Mouse (Mus musculus) frontal cortex, postnatal 10 days (tissue): ENCODE data around the gene Pitpnm1.
A peak's percentile ranks its signal among the peaks of the same experiment; 100 is the strongest.

Source experiments
- DNase-seq, 2 experiments: peaks; one replicate each; pipeline ENCODE4 v3.0.0; 2022; ENCODE audit warnings: low spot score in 2 of 2, mixed read lengths in 1 of 2

Gene Pitpnm1

GRCm38 (mm10) chr19:4139446-4139845, 39.6 kb downstream of the Pitpnm1 start, which contains the start of gene Gpr152:
TSS of gene Gpr152 (plus strand) at chr19:4139787.
- DNase-seq: no peak

DNA sequence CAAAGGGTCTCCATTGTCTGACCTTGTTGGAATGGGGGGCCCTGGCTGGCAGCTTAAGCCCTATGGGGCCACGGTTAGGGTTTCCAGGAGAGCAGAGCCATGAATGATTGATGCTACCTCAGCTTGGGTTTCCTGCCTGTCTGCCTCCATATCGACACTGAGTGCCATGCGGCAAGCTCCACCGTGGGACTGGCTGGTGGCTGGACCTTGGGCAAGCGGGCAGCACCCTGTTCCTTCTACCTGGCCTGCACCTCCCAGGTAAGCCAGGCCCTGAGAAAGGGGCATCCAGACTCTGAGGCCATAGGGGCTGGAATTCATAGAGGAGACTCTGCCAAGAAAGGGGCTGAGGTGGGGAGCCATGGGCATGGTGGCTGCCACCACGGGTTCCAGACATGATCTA, 40.3 kb downstream of the Pitpnm1 start:
- DNase-seq: no peak

GRCm38 (mm10) chr19:4142416-4143173, 42.8 kb downstream of the Pitpnm1 start:
- no peak for DNase-seq

GRCm38 (mm10) chr19:4143759-4144268, 44.0 kb downstream of the Pitpnm1 start, which contains the start of gene Cabp4:
TSS of gene Cabp4 (minus strand) at chr19:4144033.
- DNase-seq: no peak

- DNase-seq: no peak
These were observed 45.0 kb downstream of the Pitpnm1 start for GRCm38 (mm10) chr19:4144550-4145498.

DNA sequence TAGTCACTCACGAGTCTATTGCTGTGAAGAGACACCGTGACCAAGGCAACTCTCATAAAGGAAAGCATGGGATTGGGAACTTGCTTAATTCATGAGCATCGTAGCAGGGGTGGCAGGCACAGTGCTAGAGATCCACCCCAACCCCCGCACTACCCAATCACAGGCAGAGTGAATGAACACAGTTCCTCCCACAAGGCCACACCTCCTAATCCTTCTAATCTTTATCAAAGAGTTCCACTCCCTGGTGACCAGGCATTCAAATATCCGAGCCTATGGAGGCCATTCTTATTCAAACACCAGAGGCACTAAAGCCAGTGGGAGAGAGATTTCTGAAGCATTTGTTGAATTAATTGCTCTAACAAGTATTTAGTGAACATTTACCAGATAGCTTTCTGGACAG, 46.1 kb downstream of the Pitpnm1 start:
- no peak for DNase-seq

DNA sequence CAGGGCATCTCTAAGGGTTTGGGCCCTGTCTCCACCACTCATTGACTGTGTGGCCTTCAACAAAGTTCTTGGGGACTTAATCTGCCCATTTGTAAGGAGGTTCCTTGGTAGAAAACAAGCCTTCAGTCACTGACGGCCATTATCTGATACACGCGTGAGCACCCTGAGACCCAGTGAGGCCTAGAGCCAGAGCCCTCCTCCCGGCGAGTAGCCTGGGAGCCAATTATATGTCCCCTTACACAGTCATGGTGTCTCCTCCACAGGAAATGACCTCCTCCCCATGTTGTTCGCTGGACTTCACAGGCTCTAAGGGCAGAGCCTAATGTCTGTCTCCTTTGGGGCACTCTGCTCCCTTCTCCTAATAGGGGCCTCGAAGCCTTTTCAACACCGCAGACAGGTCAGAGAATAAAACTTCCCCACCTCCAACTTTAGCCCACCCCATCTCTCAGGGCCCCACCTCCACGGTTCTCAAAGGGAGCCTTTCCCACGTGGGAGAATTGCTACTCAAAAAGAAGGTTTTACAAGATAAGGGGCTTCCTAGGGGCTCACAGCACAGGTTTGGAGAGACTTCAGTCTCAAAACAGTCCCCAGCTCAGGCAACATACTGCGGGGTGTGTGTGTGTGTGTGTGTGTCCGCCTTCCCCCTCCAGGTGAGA, 46.7 kb downstream of the Pitpnm1 start:
- DNase-seq: no peak

GRCm38 (mm10) chr19:4147022-4147405, 47.2 kb downstream of the Pitpnm1 start:
- DNase-seq: no peak

GRCm38 (mm10) chr19:4147782-4148490, 48.1 kb downstream of the Pitpnm1 start:
- no peak for DNase-seq

GRCm38 (mm10) chr19:4148491-4148806, 48.7 kb downstream of the Pitpnm1 start, which contains the start of gene Coro1b:
TSS of gene Coro1b (plus strand) at chr19:4148619.
- peak; percentile 91 to 95 for DNase-seq

- no peak for DNase-seq
These were observed 49.0 kb downstream of the Pitpnm1 start for GRCm38 (mm10) chr19:4148819-4149218.

DNA sequence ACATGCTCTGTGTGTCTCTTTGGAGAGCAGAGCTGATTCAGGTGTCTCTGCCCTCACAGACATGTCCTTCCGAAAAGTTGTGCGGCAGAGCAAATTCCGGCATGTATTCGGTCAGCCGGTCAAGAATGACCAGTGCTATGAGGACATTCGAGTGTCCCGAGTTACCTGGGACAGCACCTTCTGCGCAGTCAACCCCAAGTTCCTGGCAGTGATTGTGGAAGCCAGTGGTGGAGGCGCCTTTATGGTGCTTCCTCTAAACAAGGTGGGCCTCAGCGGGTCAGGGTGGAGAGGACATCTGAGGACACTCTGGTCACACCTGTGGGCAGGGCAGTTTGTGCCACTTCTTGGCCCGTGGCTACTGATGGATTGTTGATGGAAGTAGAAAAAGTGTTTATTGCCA, 49.5 kb downstream of the Pitpnm1 start:
- DNase-seq: no peak

GRCm38 (mm10) chr19:4149764-4150461, 50.1 kb downstream of the Pitpnm1 start:
- DNase-seq: no peak

DNA sequence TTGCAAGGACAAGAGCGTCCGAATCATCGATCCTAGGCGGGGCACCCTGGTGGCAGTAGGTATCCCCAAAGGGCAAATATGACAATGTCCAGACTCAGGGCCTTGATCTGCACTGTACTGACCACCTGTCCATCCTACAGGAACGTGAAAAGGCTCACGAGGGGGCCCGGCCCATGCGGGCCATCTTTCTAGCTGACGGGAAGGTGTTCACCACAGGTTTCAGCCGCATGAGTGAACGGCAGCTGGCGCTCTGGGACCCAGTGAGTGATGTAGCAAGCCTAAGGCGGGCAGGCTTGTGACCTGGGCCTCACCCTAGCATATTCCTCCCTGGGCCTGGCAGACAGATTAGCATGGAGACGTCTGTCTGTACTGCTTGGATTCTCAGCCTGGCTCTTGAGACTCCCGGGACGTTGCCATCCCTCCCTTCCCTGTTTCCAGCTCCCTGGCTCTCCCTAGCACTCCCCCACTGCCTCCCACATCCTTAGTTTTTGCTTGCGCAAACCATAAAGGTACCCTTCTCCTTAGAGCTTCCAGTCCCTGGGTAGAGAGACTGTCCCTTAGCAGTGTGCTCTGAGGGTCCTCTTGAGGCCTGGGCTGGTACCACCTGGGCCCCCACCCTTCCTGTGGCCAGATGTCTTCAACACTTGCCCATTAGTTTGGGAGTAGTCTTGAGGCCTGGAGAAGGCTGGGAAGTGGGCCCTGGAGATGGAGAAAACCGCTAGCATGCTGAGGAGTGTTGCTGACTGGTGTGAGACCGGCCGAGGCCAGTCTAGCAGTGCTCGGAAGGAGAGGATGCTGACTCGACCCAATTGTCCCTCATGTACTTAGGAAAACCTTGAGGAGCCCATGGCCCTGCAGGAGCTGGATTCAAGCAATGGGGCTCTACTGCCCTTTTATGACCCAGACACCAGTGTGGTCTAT, 51.0 kb downstream of the Pitpnm1 start:
- no peak for DNase-seq

DNA sequence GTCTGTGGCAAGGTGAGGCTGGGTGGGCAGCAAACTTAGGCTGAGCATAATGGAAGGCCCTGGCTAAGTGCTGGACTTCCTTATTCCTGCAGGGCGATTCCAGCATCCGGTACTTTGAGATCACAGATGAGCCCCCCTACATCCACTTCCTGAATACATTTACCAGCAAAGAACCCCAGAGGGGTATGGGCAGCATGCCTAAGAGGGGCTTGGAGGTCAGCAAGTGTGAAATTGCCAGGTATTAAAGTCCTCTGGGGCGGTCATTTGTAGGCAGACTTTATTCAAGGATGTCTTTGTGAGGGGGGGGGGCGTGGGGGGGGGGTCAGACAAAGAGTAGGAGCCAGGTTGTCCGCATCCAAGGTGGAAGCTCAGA, 51.7 kb downstream of the Pitpnm1 start:
- no peak for DNase-seq

- no peak for DNase-seq
These were observed 52.1 kb downstream of the Pitpnm1 start for GRCm38 (mm10) chr19:4151898-4152297.

- DNase-seq: no peak
These were observed 52.8 kb downstream of the Pitpnm1 start for GRCm38 (mm10) chr19:4152445-4153231.

GRCm38 (mm10) chr19:4153232-4153654, 53.4 kb downstream of the Pitpnm1 start, which contains the start of gene Ptprcap:
TSS of gene Ptprcap (plus strand) at chr19:4153604.
- DNase-seq: no peak
